Mouse (Mus musculus): ENCODE data around the gene Acpp.
"Not testable (repeated sequence)": the region's sequence is repeated elsewhere in the genome, so short reads cannot be mapped to it uniquely, and the experiment has no call there.

The Acpp gene

GRCm38 (mm10) chr9:104337183-104337931 is at the start of gene Acpp:
Acpp (minus strand) TSS chr9:104337748.
- no peak for DNase-seq

- no peak for DNase-seq
These were observed 45.1 kb upstream of the Acpp start for GRCm38 (mm10) chr9:104382571-104383170.

GRCm38 (mm10) chr9:104379532-104380162 is 42.1 kb upstream of the Acpp start:
- DNase-seq, result peak; percentile 10 to 15

- DNase-seq, result no peak
These were observed 38.0 kb upstream of the Acpp start for GRCm38 (mm10) chr9:104375573-104375972.

- DNase-seq, result peak; percentile 2 to 7
These were observed 35.7 kb upstream of the Acpp start for GRCm38 (mm10) chr9:104373253-104373652.

GRCm38 (mm10) chr9:104366983-104367382 is 29.4 kb upstream of the Acpp start:
- DNase-seq, result no peak

GRCm38 (mm10) chr9:104361951-104362350 is 24.4 kb upstream of the Acpp start:
- not testable (repeated sequence) for DNase-seq

- DNase-seq, result no peak
These were observed 23.7 kb upstream of the Acpp start for GRCm38 (mm10) chr9:104361073-104361891.

GRCm38 (mm10) chr9:104360389-104360788 is 22.8 kb upstream of the Acpp start:
- DNase-seq, result no peak

GRCm38 (mm10) chr9:104355521-104356270 is 18.1 kb upstream of the Acpp start:
- no peak for DNase-seq

- no peak for DNase-seq
These were observed 6.6 kb upstream of the Acpp start for GRCm38 (mm10) chr9:104344136-104344535.

- DNase-seq, result no peak
These were observed 1.9 kb upstream of the Acpp start for GRCm38 (mm10) chr9:104339483-104339882.

- no peak for DNase-seq
These were observed 1.2 kb upstream of the Acpp start for GRCm38 (mm10) chr9:104338489-104339427.

- DNase-seq, result no peak
These were observed 6.2 kb downstream of the Acpp start for GRCm38 (mm10) chr9:104331301-104331700.

GRCm38 (mm10) chr9:104328655-104329054 is 8.9 kb downstream of the Acpp start:
- DNase-seq, result no peak

GRCm38 (mm10) chr9:104321519-104321918 is 16.0 kb downstream of the Acpp start:
- no peak for DNase-seq

- no peak for DNase-seq
These were observed 21.2 kb downstream of the Acpp start for GRCm38 (mm10) chr9:104316351-104316750.

GRCm38 (mm10) chr9:104315499-104315898 is 22.0 kb downstream of the Acpp start:
- peak; percentile 10 to 18 for DNase-seq

GRCm38 (mm10) chr9:104306734-104307133 is 30.8 kb downstream of the Acpp start:
- peak; percentile 57 to 62 for DNase-seq

- no peak for DNase-seq
These were observed 32.0 kb downstream of the Acpp start for GRCm38 (mm10) chr9:104305333-104306111.
